Mouse (Mus musculus): ENCODE data around the gene Gm17324. TPM values are rescaled to one million over a fixed set of nuclear protein-coding genes. Genes with fewer than 3 reads are reported as not detected.
A peak's percentile ranks its signal among the peaks of the same experiment; 100 is the strongest.

The Gm17324 gene
- polyA plus RNA-seq, 1 experiment from 2014 or later: 1.2 TPM

- H3K27me3 ChIP-seq: peaks cover 5% of the 10 kb centered on the region; the same call in 1 of the 2 replicates
- no peak overlapping the region for H3K4me3 ChIP-seq
- H3K9ac ChIP-seq (replicated peaks): no peak overlapping the region
- H3K27ac ChIP-seq (replicated peaks): no peak overlapping the region
- no peaks in the 10 kb centered on the region for H3K9me3 ChIP-seq
- H3K36me3 ChIP-seq: peaks cover 41% of the 10 kb centered on the region
- no peak for ATAC-seq (ENCODE audit: low FRiP score, low read depth)
- peaks cover 8% of the 10 kb centered on the region for H3K4me1 ChIP-seq
- H3K4me2 ChIP-seq (replicated peaks): no peak overlapping the region
- 87% methylated on average over 4 of the region's 4 CpGs for WGBS
Measured at GRCm38 (mm10) chr9:78451382-78451781, 2.8 kb upstream of the Gm17324 start.

GRCm38 (mm10) chr9:78450404-78450803 lies 1.8 kb upstream of the Gm17324 start:
- WGBS: 81% methylated on average over 5 of the region's 5 CpGs
- Histone ChIP-seq H3K9me3 (no peaks in the 10 kb centered on the region), H3K27ac (replicated peaks) (no peak overlapping the region), H3K4me1 (peaks cover 8% of the 10 kb centered on the region), H3K4me2 (replicated peaks) (no peak overlapping the region), H3K27me3 (peaks cover 14% of the 10 kb centered on the region), H3K4me3 (no peak overlapping the region), H3K36me3 (peaks cover 34% of the 10 kb centered on the region), H3K9ac (replicated peaks) (no peak overlapping the region)
- ATAC-seq (ENCODE audit: low FRiP score, low read depth): no peak

- H3K4me1 ChIP-seq: peaks cover 13% of the 10 kb centered on the region
- H3K4me3 ChIP-seq: peak overlapping the region; percentile 99
- H3K9me3 ChIP-seq: no peaks in the 10 kb centered on the region
- peaks cover 9% of the 10 kb centered on the region for H3K36me3 ChIP-seq
- H3K9ac ChIP-seq (replicated peaks): peak overlapping the region; percentile 86; the same call in 1 of the 2 replicates
- H3K27ac ChIP-seq (replicated peaks): no peak overlapping the region
- 26% methylated on average over 9 of the region's 9 CpGs for WGBS
- H3K4me2 ChIP-seq (replicated peaks): peak overlapping the region; percentile 60
- peak; percentile 48 for ATAC-seq (ENCODE audit: low FRiP score, low read depth)
- H3K27me3 ChIP-seq: peaks cover 42% of the 10 kb centered on the region
Measured at GRCm38 (mm10) chr9:78447606-78447972, 997 bp downstream of the Gm17324 start.

GRCm38 (mm10) chr9:78442579-78443392 lies 5.8 kb downstream of the Gm17324 start, which contains the start of gene Cgas:
Cgas (minus strand) TSS chr9:78443237.
- ATAC-seq (ENCODE audit: low FRiP score, low read depth): peak; percentile 65
- Histone ChIP-seq H3K4me2 (replicated peaks) (peak within 1 kb of the TSS; percentile 53), H3K9me3 (no peaks in the 10 kb centered on the region), H3K27ac (replicated peaks) (no peak within 1 kb of the TSS), H3K27me3 (peaks cover 70% of the 10 kb centered on the region), H3K9ac (replicated peaks) (no peak within 1 kb of the TSS), H3K4me3 (peak within 1 kb of the TSS; percentile 36), H3K36me3 (no peaks in the 10 kb centered on the region), H3K4me1 (peaks cover 8% of the 10 kb centered on the region; the same call in 1 of the 2 replicates)
- WGBS: under 1% methylated on average over 81 of the region's 81 CpGs

- H3K27ac ChIP-seq (replicated peaks): no peak overlapping the region
- peak overlapping the region; percentile 36 for H3K4me3 ChIP-seq
- no peaks in the 10 kb centered on the region for H3K9me3 ChIP-seq
- H3K4me1 ChIP-seq: peaks cover 8% of the 10 kb centered on the region; the same call in 1 of the 2 replicates
- H3K27me3 ChIP-seq: peaks cover 70% of the 10 kb centered on the region
- no peaks in the 10 kb centered on the region for H3K36me3 ChIP-seq
- H3K9ac ChIP-seq (replicated peaks): no peak overlapping the region
- H3K4me2 ChIP-seq (replicated peaks): peak overlapping the region; percentile 53
- ATAC-seq (ENCODE audit: low FRiP score, low read depth): peak; percentile 63
- WGBS: 3% methylated on average over 9 of the region's 9 CpGs
Measured at GRCm38 (mm10) chr9:78442237-78442578, 6.4 kb downstream of the Gm17324 start.

- H3K9me3 ChIP-seq: no peaks in the 10 kb centered on the region
- H3K4me2 ChIP-seq (replicated peaks): no peak overlapping the region
- H3K4me1 ChIP-seq: peaks cover 8% of the 10 kb centered on the region; the same call in 1 of the 2 replicates
- H3K4me3 ChIP-seq: no peak overlapping the region
- WGBS: 69% methylated on average over 5 of the region's 5 CpGs
- no peak overlapping the region for H3K27ac ChIP-seq (replicated peaks)
- no peaks in the 10 kb centered on the region for H3K36me3 ChIP-seq
- no peak overlapping the region for H3K9ac ChIP-seq (replicated peaks)
- H3K27me3 ChIP-seq: peaks cover 46% of the 10 kb centered on the region
- no peak for ATAC-seq (ENCODE audit: low FRiP score, low read depth)
Measured at GRCm38 (mm10) chr9:78439426-78439825, 9.2 kb downstream of the Gm17324 start.

GRCm38 (mm10) chr9:78432471-78432870 lies 16.1 kb downstream of the Gm17324 start:
- no peaks in the 10 kb centered on the region for H3K27me3 ChIP-seq
- H3K36me3 ChIP-seq: no peaks in the 10 kb centered on the region
- H3K9ac ChIP-seq (replicated peaks): no peak overlapping the region
- no peak overlapping the region for H3K4me2 ChIP-seq (replicated peaks)
- no peak overlapping the region for H3K27ac ChIP-seq (replicated peaks)
- 87% methylated on average over 5 of the region's 5 CpGs for WGBS
- H3K4me1 ChIP-seq: 0 out of 2 replicates have a peak, but pooled peaks cover 4% of the 10 kb centered on the region
- ATAC-seq (ENCODE audit: low FRiP score, low read depth): no peak
- H3K9me3 ChIP-seq: no peaks in the 10 kb centered on the region
- no peak overlapping the region for H3K4me3 ChIP-seq

- H3K4me3 ChIP-seq: no peak overlapping the region
- no peaks in the 10 kb centered on the region for H3K36me3 ChIP-seq
- 85% methylated on average over 6 of the region's 6 CpGs for WGBS
- no peaks in the 10 kb centered on the region for H3K9me3 ChIP-seq
- no peak overlapping the region for H3K4me2 ChIP-seq (replicated peaks)
- no peak overlapping the region for H3K27ac ChIP-seq (replicated peaks)
- no peaks in the 10 kb centered on the region for H3K27me3 ChIP-seq
- no peak for ATAC-seq (ENCODE audit: low FRiP score, low read depth)
- no peak overlapping the region for H3K9ac ChIP-seq (replicated peaks)
- 0 out of 2 replicates have a peak, but pooled peaks cover 4% of the 10 kb centered on the region for H3K4me1 ChIP-seq
Measured at GRCm38 (mm10) chr9:78430486-78430885, 18.1 kb downstream of the Gm17324 start.

GRCm38 (mm10) chr9:78429551-78429950 lies 19.0 kb downstream of the Gm17324 start:
- WGBS: 70% methylated on average over 2 of the region's 2 CpGs
- H3K9me3 ChIP-seq: no peaks in the 10 kb centered on the region
- H3K4me2 ChIP-seq (replicated peaks): no peak overlapping the region
- H3K9ac ChIP-seq (replicated peaks): no peak overlapping the region
- H3K36me3 ChIP-seq: no peaks in the 10 kb centered on the region
- no peak overlapping the region for H3K4me3 ChIP-seq
- no peaks in the 10 kb centered on the region for H3K27me3 ChIP-seq
- H3K4me1 ChIP-seq: 0 out of 2 replicates have a peak, but pooled peaks cover 4% of the 10 kb centered on the region
- no peak overlapping the region for H3K27ac ChIP-seq (replicated peaks)
- ATAC-seq (ENCODE audit: low FRiP score, low read depth): no peak

- no peak overlapping the region for H3K27ac ChIP-seq (replicated peaks)
- H3K4me2 ChIP-seq (replicated peaks): no peak overlapping the region
- H3K27me3 ChIP-seq: no peaks in the 10 kb centered on the region
- no peaks in the 10 kb centered on the region for H3K36me3 ChIP-seq
- no peak for ATAC-seq (ENCODE audit: low FRiP score, low read depth)
- H3K4me1 ChIP-seq: 0 out of 2 replicates have a peak, but pooled peaks cover 4% of the 10 kb centered on the region
- H3K4me3 ChIP-seq: no peak overlapping the region
- H3K9me3 ChIP-seq: no peaks in the 10 kb centered on the region
- no peak overlapping the region for H3K9ac ChIP-seq (replicated peaks)
- 87% methylated on average over 4 of the region's 4 CpGs for WGBS
Measured at GRCm38 (mm10) chr9:78428870-78429432, 19.6 kb downstream of the Gm17324 start.

GRCm38 (mm10) chr9:78428185-78428584 lies 20.4 kb downstream of the Gm17324 start:
- Histone ChIP-seq H3K9me3 (no peaks in the 10 kb centered on the region), H3K4me2 (replicated peaks) (no peak overlapping the region), H3K27ac (replicated peaks) (no peak overlapping the region), H3K36me3 (no peaks in the 10 kb centered on the region), H3K4me3 (no peak overlapping the region), H3K27me3 (no peaks in the 10 kb centered on the region), H3K4me1 (0 out of 2 replicates have a peak, but pooled peaks cover 4% of the 10 kb centered on the region), H3K9ac (replicated peaks) (no peak overlapping the region)
- no peak for ATAC-seq (ENCODE audit: low FRiP score, low read depth)
- WGBS: 75% methylated on average over 6 of the region's 6 CpGs

GRCm38 (mm10) chr9:78427362-78427781 lies 21.2 kb downstream of the Gm17324 start:
- H3K27me3 ChIP-seq: no peaks in the 10 kb centered on the region
- no peaks in the 10 kb centered on the region for H3K9me3 ChIP-seq
- H3K27ac ChIP-seq (replicated peaks): no peak overlapping the region
- peak overlapping the region; percentile 44 for H3K9ac ChIP-seq (replicated peaks)
- 0 out of 2 replicates have a peak, but pooled peaks cover 4% of the 10 kb centered on the region for H3K4me1 ChIP-seq
- H3K4me2 ChIP-seq (replicated peaks): peak overlapping the region; percentile 53
- peak overlapping the region; percentile 31 for H3K4me3 ChIP-seq
- peak; percentile 47; the same call in 1 of the 2 replicates for ATAC-seq (ENCODE audit: low FRiP score, low read depth)
- WGBS: 45% methylated on average over 24 of the region's 27 CpGs
- H3K36me3 ChIP-seq: no peaks in the 10 kb centered on the region
